Mouse (Mus musculus) C2C12 (cell line): ENCODE data around the gene Map3k14. TPM values are rescaled to one million over a fixed set of nuclear protein-coding genes. Genes with fewer than 3 reads are reported as not detected.

Experiments used
- H3K27me3 ChIP-seq: one replicate; pipeline ENCODE4 v1.6.1; 2011; ENCODE audit not compliant: control insufficient read depth, insufficient read depth, insufficient read length
- H3K36me3 ChIP-seq: one replicate; pipeline ENCODE4 v1.6.1; 2011; ENCODE audit not compliant: control insufficient read depth, insufficient read depth
- H3K4me3 ChIP-seq: one replicate; pipeline ENCODE4 v1.5.1; 2011; ENCODE audit warnings: mild to moderate bottlenecking, control low read depth; ENCODE audit not compliant: poor library complexity, insufficient read depth, severe bottlenecking
- H3K79me2 ChIP-seq: one replicate; pipeline ENCODE4 v1.6.1; 2011; ENCODE audit not compliant: control insufficient read depth, insufficient read depth
- H3K79me3 ChIP-seq: one replicate; pipeline ENCODE4 v1.6.1; 2011; ENCODE audit warnings: low read depth, control low read depth
- H3ac ChIP-seq: one replicate; pipeline ENCODE3; 2011; ENCODE audit warnings: low read depth; ENCODE audit not compliant: control insufficient read depth, insufficient read length
- CEBPB ChIP-seq: IDR thresholded peaks from one replicate; pipeline ENCODE4 v1.6.1; 2011; ENCODE audit warnings: low read depth, mild to moderate bottlenecking, control low read depth, moderate library complexity
- CTCF ChIP-seq: IDR thresholded peaks from one replicate; pipeline ENCODE4 v1.5.1; 2011; ENCODE audit not compliant: control insufficient read depth, insufficient read depth, insufficient read length
- FOSL1 ChIP-seq: IDR thresholded peaks from one replicate; pipeline ENCODE4 v1.8.0; 2011; ENCODE audit warnings: mild to moderate bottlenecking, low read length; ENCODE audit not compliant: poor library complexity, insufficient read depth, severe bottlenecking
- MAX ChIP-seq: IDR thresholded peaks from one replicate; pipeline ENCODE4 v1.6.1; 2011; ENCODE audit warnings: mild to moderate bottlenecking, control low read depth
- MYOD1 ChIP-seq: IDR thresholded peaks from one replicate; pipeline ENCODE4 v1.6.1; 2011; ENCODE audit warnings: low read depth; ENCODE audit not compliant: control insufficient read depth, insufficient read length
- MYOG ChIP-seq: IDR thresholded peaks from one replicate; pipeline ENCODE4 v1.6.1; 2011; ENCODE audit not compliant: control insufficient read depth, insufficient read length; ENCODE audit errors: extremely low read depth
- USF1 ChIP-seq: IDR thresholded peaks from one replicate; pipeline ENCODE4 v1.6.1; 2011; ENCODE audit warnings: low read depth, mild to moderate bottlenecking, control low read depth, moderate library complexity
- polyA plus RNA-seq: library from polyadenylated mRNA; unstranded; fragments of >200 nt; fragmentation: generic; extraction: Trizol; gene quantifications from one replicate; pipeline ENCODE4 v1.2.1, GENCODE M21; 2012; ENCODE audit warnings: missing spikeins

Map3k14 gene
- polyA plus RNA-seq, 1 experiment, result 9.7 TPM

DNA sequence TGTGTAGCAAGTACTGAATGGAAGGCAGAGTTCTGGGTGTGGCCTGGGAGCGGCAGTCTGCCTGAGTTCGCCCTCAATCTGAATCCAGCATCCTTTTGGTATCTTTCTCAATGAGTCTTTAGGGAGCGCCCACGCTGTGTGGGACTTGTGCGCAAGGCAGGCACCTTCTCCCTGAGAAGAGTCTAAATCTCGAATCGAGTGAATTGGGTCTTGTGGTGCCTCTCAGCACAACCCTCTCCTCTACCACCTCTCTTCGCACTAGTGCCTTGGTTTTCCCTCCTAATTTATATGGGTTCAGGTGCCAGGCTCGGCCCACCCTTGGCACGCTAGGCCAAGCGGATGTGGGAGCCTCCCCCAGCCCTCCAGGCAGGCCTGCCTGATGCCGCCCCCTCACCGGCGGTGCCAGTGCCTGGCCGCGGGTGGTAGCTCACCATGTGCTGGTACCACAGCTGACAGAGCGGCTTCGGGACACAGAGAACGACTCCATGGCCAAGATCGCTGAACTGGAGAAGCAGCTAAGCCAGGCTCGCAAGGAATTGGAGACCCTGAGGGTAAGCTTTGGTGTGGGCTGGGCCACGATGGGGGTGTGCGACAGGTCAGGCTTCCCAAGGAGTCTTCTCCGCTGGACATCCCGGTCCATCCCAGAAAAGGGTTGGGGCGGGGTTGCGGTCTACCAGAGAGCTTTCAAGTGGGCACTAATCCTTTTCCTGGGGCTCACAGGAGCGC is 74.9 kb downstream of the Map3k14 start:
- H3K4me3 ChIP-seq, result no peak overlapping the region
- no peaks in the 10 kb centered on the region for H3K36me3 ChIP-seq
- no peaks in the 10 kb centered on the region for H3K79me3 ChIP-seq
- TF ChIP-seq CEBPB (no peak), FOSL1 (no peak), CTCF (no peak), MYOG (no peak), USF1 (no peak), MYOD1 (no peak), MAX (no peak)
- H3K79me2 ChIP-seq, result no peaks in the 10 kb centered on the region
- H3K27me3 ChIP-seq, result no peaks in the 10 kb centered on the region
- H3ac ChIP-seq, result no peak overlapping the region

- no peak for TF ChIP-seq CEBPB
- TF ChIP-seq MAX, result no peak
- no peak for TF ChIP-seq FOSL1
- TF ChIP-seq USF1, result no peak
- TF ChIP-seq MYOD1, result no peak
- no peak for TF ChIP-seq CTCF
- no peak for TF ChIP-seq MYOG
- Histone ChIP-seq H3K36me3 (no peaks in the 10 kb centered on the region), H3ac (no peak overlapping the region), H3K4me3 (no peak overlapping the region), H3K27me3 (no peaks in the 10 kb centered on the region), H3K79me2 (no peaks in the 10 kb centered on the region), H3K79me3 (no peaks in the 10 kb centered on the region)
Observed at GRCm38 (mm10) chr11:103184891-103185290, 82.4 kb downstream of the Map3k14 start.

DNA sequence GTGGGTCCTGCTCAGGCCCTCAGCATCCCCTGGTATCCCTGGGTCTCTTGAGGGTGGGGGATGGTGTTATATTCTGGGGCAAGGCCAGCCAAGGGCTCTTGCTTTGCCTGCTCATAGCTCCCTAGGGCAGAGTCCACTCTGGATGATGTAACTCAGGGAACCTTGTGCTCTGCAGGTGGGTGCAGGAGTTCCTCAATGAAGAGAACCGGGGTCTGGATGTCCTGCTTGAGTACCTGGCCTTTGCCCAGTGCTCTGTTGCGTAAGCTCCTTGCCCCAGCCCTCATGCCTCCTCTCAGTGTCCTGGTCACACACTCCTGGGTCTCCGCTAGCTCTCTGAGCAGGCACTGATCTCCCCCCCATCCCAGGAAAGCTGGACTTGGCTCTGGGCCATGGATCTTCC is 85.4 kb downstream of the Map3k14 start:
- no peak overlapping the region for H3K4me3 ChIP-seq
- TF ChIP-seq USF1 (no peak), MAX (no peak), MYOG (no peak), MYOD1 (no peak), CEBPB (no peak), FOSL1 (no peak), CTCF (no peak)
- peaks cover 8% of the 10 kb centered on the region for H3K79me2 ChIP-seq
- H3K27me3 ChIP-seq, result no peaks in the 10 kb centered on the region
- no peaks in the 10 kb centered on the region for H3K36me3 ChIP-seq
- H3K79me3 ChIP-seq, result no peaks in the 10 kb centered on the region
- no peak overlapping the region for H3ac ChIP-seq

DNA sequence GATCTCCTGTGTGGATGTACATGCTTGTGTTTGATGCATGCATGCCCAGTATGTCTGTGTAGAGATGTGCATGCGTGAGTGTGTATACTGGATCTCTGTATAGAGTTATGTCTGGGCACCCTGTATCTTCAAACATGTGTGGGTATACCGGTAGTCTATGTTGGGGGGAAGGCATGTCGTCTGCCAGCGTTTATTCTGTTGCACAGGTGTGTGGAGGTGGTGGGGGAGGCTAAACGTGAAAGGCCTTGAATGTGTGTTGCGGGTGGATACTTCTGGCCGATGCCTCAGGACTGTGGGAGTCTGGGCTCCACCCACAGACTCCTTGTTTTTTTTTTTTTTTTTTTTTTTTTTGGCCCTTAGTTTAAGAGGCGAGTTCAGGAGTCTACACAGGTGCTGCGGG is 85.9 kb downstream of the Map3k14 start:
- Histone ChIP-seq H3ac (no peak overlapping the region), H3K79me3 (no peaks in the 10 kb centered on the region), H3K4me3 (no peak overlapping the region), H3K36me3 (no peaks in the 10 kb centered on the region), H3K27me3 (no peaks in the 10 kb centered on the region), H3K79me2 (peaks cover 8% of the 10 kb centered on the region)
- TF ChIP-seq CTCF (no peak), USF1 (no peak), FOSL1 (no peak), MYOG (no peak), MAX (no peak), MYOD1 (no peak), CEBPB (no peak)

DNA sequence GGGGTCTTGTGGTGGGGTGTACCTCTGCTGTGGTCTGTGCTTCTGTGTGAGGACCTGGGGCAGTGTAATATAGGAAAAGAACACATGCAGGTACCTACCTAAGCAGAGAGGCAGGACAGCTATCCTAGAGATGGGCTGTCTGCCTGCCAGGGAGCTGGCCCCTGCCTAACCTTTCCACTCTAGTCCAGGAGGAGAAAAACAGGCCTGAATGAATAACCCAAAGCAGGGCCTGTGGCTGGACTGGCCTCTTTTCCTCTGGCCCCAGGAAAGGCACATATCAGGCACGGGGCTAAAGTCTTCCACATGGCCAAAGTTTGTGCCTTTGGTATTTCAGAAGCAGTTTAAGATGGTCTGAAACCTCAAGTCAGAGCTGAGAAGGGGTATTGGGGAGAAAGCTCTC is 86.8 kb downstream of the Map3k14 start:
- Histone ChIP-seq H3K4me3 (no peak overlapping the region), H3K79me2 (peaks cover 8% of the 10 kb centered on the region), H3K27me3 (no peaks in the 10 kb centered on the region), H3K79me3 (no peaks in the 10 kb centered on the region), H3K36me3 (no peaks in the 10 kb centered on the region), H3ac (no peak overlapping the region)
- TF ChIP-seq MAX (no peak), USF1 (no peak), MYOD1 (no peak), CEBPB (no peak), MYOG (no peak), CTCF (no peak), FOSL1 (no peak)

GRCm38 (mm10) chr11:103178748-103179147 is 88.5 kb downstream of the Map3k14 start:
- H3K4me3 ChIP-seq, result no peak overlapping the region
- no peak for TF ChIP-seq MAX
- no peak for TF ChIP-seq FOSL1
- TF ChIP-seq MYOD1, result no peak
- no peak for TF ChIP-seq MYOG
- TF ChIP-seq CTCF, result no peak
- no peak for TF ChIP-seq CEBPB
- TF ChIP-seq USF1, result no peak
- H3K27me3 ChIP-seq, result no peaks in the 10 kb centered on the region
- H3K79me3 ChIP-seq, result no peaks in the 10 kb centered on the region
- peaks cover 8% of the 10 kb centered on the region for H3K79me2 ChIP-seq
- H3K36me3 ChIP-seq, result no peaks in the 10 kb centered on the region
- no peak overlapping the region for H3ac ChIP-seq
